Mouse (Mus musculus): ENCODE data around the gene Taar2. TPM values are rescaled to one million over a fixed set of nuclear protein-coding genes. Genes with fewer than 3 reads are reported as not detected.

Taar2 gene
- polyA plus RNA-seq, 1 experiment from 2014 or later, result not detected

DNA sequence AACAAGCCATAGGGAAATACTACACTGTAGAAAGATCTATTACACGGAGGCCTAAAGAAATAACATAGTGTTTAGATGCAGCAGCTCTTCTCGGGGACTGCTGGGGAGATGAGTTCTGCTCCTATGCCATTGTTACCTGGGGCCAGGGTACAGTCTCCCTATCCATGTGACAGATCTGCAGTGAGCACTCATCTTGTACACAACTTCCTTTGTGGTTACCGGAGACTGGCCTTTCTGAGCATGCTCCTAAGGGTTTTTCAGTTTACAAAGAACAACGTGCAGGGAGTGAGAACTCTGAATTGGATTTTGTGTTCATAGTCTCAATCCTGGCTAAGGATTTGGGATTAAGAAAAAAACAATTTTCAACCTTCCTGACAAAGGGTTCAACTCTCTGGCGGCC lies 48.0 kb downstream of the Taar2 start:
- Histone ChIP-seq H3K9me3 (replicated peaks) (no peaks in the 10 kb centered on the region), H3K9ac (no peak overlapping the region), H3K27ac (no peak overlapping the region), H3K4me2 (no peak overlapping the region), H3K36me3 (no peaks in the 10 kb centered on the region), H3K4me1 (replicated peaks) (no peaks in the 10 kb centered on the region), H3K27me3 (no peaks in the 10 kb centered on the region), H3K4me3 (no peak overlapping the region)
- no peak for ATAC-seq (replicated peaks; ENCODE audit: insufficient number of reproducible peaks, insufficient read depth, low FRiP score, low read depth)
- WGBS, result 76% methylated on average over 5 of the region's 5 CpGs

Other genes with a start within 250 kb of the Taar2 start
- gene Rps12, start 151.3 kb upstream of the Taar2 start, polyA plus RNA-seq (2015; fragmentation: Nextera tagmentation; extraction: Ambion mirVana), result 89.3 and 90.3 TPM in 2 replicates
- 8.0 and 8.9 TPM in 2 replicates for gene Slc18b1, start 141.6 kb upstream of the Taar2 start, polyA plus RNA-seq (2015; fragmentation: Nextera tagmentation; extraction: Ambion mirVana)
- gene Vnn3, start 87.1 kb upstream of the Taar2 start, polyA plus RNA-seq (2015; fragmentation: Nextera tagmentation; extraction: Ambion mirVana), result 0.15 and 0.22 TPM in 2 replicates
- 2.1 and 2.2 TPM in 2 replicates for gene Vnn1, start 43.9 kb upstream of the Taar2 start, polyA plus RNA-seq (2015; fragmentation: Nextera tagmentation; extraction: Ambion mirVana)
- gene Taar1, start 18.2 kb upstream of the Taar2 start, polyA plus RNA-seq (2015; fragmentation: Nextera tagmentation; extraction: Ambion mirVana), result not detected in 2 replicates
- not detected in 2 replicates for gene Taar3, start 11.0 kb downstream of the Taar2 start, polyA plus RNA-seq (2015; fragmentation: Nextera tagmentation; extraction: Ambion mirVana)
- not detected in 2 replicates for gene Taar4, start 21.9 kb downstream of the Taar2 start, polyA plus RNA-seq (2015; fragmentation: Nextera tagmentation; extraction: Ambion mirVana)
- not detected in 2 replicates for gene Taar5, start 32.1 kb downstream of the Taar2 start, polyA plus RNA-seq (2015; fragmentation: Nextera tagmentation; extraction: Ambion mirVana)
- gene Taar6, start 47.1 kb downstream of the Taar2 start, polyA plus RNA-seq (2015; fragmentation: Nextera tagmentation; extraction: Ambion mirVana), result not detected in 2 replicates
- gene Taar7a, start 54.9 kb downstream of the Taar2 start, polyA plus RNA-seq (2015; fragmentation: Nextera tagmentation; extraction: Ambion mirVana), result not detected in 2 replicates
- not detected in 2 replicates for gene Taar7b, start 61.4 kb downstream of the Taar2 start, polyA plus RNA-seq (2015; fragmentation: Nextera tagmentation; extraction: Ambion mirVana)
- not detected in 2 replicates for gene Taar7d, start 88.7 kb downstream of the Taar2 start, polyA plus RNA-seq (2015; fragmentation: Nextera tagmentation; extraction: Ambion mirVana)
- not detected in 2 replicates for gene Taar7e, start 99.0 kb downstream of the Taar2 start, polyA plus RNA-seq (2015; fragmentation: Nextera tagmentation; extraction: Ambion mirVana)
- gene Taar7f, start 110.9 kb downstream of the Taar2 start, polyA plus RNA-seq (2015; fragmentation: Nextera tagmentation; extraction: Ambion mirVana), result not detected in 2 replicates
- gene Taar8a, start 137.9 kb downstream of the Taar2 start, polyA plus RNA-seq (2015; fragmentation: Nextera tagmentation; extraction: Ambion mirVana), result not detected in 2 replicates
- not detected in 2 replicates for gene Taar8b, start 153.7 kb downstream of the Taar2 start, polyA plus RNA-seq (2015; fragmentation: Nextera tagmentation; extraction: Ambion mirVana)
- gene Taar8c, start 163.3 kb downstream of the Taar2 start, polyA plus RNA-seq (2015; fragmentation: Nextera tagmentation; extraction: Ambion mirVana), result not detected in 2 replicates
- gene Taar9, start 171.0 kb downstream of the Taar2 start, polyA plus RNA-seq (2015; fragmentation: Nextera tagmentation; extraction: Ambion mirVana), result not detected in 2 replicates
- gene Stx7, start 210.7 kb downstream of the Taar2 start, polyA plus RNA-seq (2015; fragmentation: Nextera tagmentation; extraction: Ambion mirVana), result 68.4 and 74.8 TPM in 2 replicates

Measured in heart, embryonic 15.5 days (tissue).